Mouse (Mus musculus) heart, embryonic 15.5 days (tissue): ENCODE measurements around the gene Ncor1. TPM values are rescaled to one million over a fixed set of nuclear protein-coding genes. Genes with fewer than 3 reads are reported as not detected.
"Not testable (repeated sequence)": the region's sequence is repeated elsewhere in the genome, so short reads cannot be mapped to it uniquely, and the experiment has no call there.

Source experiments
- ATAC-seq: fragments of 200-750 bp; cut with Nextera tagmentation; replicated peaks from 2 replicates; pipeline ENCODE4 v1.8.0; 2017; ENCODE audit warnings: low read depth, moderate TSS enrichment; ENCODE audit not compliant: insufficient number of reproducible peaks, insufficient read depth, low FRiP score
- H3K27ac ChIP-seq: fragments of 300-500 bp; sonication (generic); 2 replicates; pipeline ENCODE4 v1.5.1; 2015; ENCODE audit warnings: mild to moderate bottlenecking, inconsistent platforms
- H3K27me3 ChIP-seq: fragments of 300-500 bp; sonication (generic); 2 replicates; pipeline ENCODE4 v1.6.1; 2015; ENCODE audit warnings: inconsistent platforms
- H3K36me3 ChIP-seq: fragments of 300-500 bp; sonication (generic); 2 replicates; pipeline ENCODE4 v1.6.1; 2015; ENCODE audit warnings: mild to moderate bottlenecking, inconsistent platforms
- H3K4me1 ChIP-seq: fragments of 300-500 bp; sonication (generic); replicated peaks from 2 replicates; pipeline ENCODE4 v1.6.1; 2015; ENCODE audit warnings: inconsistent platforms
- H3K4me2 ChIP-seq: fragments of 300-500 bp; sonication (generic); 2 replicates; pipeline ENCODE4 v1.6.1; 2015; ENCODE audit warnings: inconsistent platforms, mild to moderate bottlenecking, moderate library complexity
- H3K4me3 ChIP-seq: fragments of 300-500 bp; sonication (generic); 2 replicates; pipeline ENCODE4 v1.5.1; 2015; ENCODE audit warnings: mild to moderate bottlenecking, inconsistent platforms
- H3K9ac ChIP-seq: fragments of 300-500 bp; sonication (generic); 2 replicates; pipeline ENCODE4 v1.6.1; 2015; ENCODE audit warnings: mild to moderate bottlenecking, inconsistent platforms
- H3K9me3 ChIP-seq: fragments of 300-500 bp; sonication (generic); replicated peaks from 2 replicates; pipeline ENCODE4 v1.6.1; 2016; ENCODE audit warnings: inconsistent platforms
- WGBS: fragments of 180-500 bp; shearing (Covaris S2); methylation state at CpG from one replicate; pipeline ENCODE4 v1.1.7; 2015; ENCODE audit warnings: mixed read lengths; 5-methylcytosine and 5-hydroxymethylcytosine counted together
- polyA plus RNA-seq: library from polyadenylated mRNA; unstranded; fragments of >200 nt; fragmentation: Nextera tagmentation; extraction: Ambion mirVana; gene quantifications from 2 replicates; pipeline ENCODE4 v1.2.1, GENCODE M21; 2015

The Ncor1 gene
- polyA plus RNA-seq, 1 experiment from 2014 or later, result 112 TPM

DNA sequence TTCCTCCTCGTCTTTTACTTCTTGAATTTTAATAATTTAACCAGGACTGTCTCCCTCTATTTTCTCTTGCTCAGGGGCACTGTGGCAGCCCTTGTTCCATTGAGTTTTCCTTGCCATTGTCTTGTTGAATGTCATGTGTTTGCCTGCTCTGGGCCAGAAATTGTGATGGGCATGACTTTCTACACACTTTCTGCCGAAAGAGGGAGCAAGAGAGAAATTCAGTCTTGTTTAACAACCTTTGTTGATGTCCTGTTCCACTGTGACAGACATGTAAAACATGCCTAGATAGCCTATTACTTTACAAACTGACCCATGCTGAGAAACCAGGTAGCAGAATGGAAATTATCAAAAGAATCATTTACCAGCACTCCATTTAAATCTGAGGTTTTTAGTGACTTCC is 33.8 kb downstream of the Ncor1 start:
- no peak overlapping the region for H3K9ac ChIP-seq
- ATAC-seq, result no peak
- H3K27ac ChIP-seq, result no peak overlapping the region
- H3K36me3 ChIP-seq, result peaks cover 28% of the 10 kb centered on the region
- WGBS, result 81% methylated on average over 2 of the region's 2 CpGs
- no peak overlapping the region for H3K4me2 ChIP-seq
- no peak overlapping the region for H3K4me3 ChIP-seq
- H3K9me3 ChIP-seq, result no peaks in the 10 kb centered on the region
- no peaks in the 10 kb centered on the region for H3K4me1 ChIP-seq
- no peaks in the 10 kb centered on the region for H3K27me3 ChIP-seq

DNA sequence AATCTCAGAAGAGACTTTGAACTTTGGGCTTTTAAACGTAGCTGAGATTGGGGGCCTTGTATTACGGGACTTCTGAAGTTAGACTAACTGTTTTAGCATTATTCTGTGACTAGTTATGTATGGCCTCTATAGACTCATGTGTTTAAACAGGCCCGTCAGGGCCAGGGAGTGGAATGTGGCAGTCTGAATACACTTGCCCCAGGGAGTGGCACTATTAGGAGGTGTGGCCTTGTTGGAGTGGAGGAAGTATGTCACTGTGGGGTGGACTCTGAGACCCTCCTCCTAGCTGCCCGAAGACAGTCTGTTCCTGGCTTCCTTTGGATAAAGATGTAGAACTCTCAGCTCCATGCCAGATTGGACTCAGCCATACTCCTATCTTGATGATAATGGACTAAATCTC is 43.3 kb downstream of the Ncor1 start:
- H3K36me3 ChIP-seq, result peaks cover 39% of the 10 kb centered on the region
- no peak overlapping the region for H3K9ac ChIP-seq
- ATAC-seq, result no peak
- H3K4me2 ChIP-seq, result no peak overlapping the region
- no peak overlapping the region for H3K4me3 ChIP-seq
- H3K27me3 ChIP-seq, result no peaks in the 10 kb centered on the region
- no peaks in the 10 kb centered on the region for H3K9me3 ChIP-seq
- no peaks in the 10 kb centered on the region for H3K4me1 ChIP-seq
- 88% methylated on average over 4 of the region's 4 CpGs for WGBS
- H3K27ac ChIP-seq, result no peak overlapping the region

DNA sequence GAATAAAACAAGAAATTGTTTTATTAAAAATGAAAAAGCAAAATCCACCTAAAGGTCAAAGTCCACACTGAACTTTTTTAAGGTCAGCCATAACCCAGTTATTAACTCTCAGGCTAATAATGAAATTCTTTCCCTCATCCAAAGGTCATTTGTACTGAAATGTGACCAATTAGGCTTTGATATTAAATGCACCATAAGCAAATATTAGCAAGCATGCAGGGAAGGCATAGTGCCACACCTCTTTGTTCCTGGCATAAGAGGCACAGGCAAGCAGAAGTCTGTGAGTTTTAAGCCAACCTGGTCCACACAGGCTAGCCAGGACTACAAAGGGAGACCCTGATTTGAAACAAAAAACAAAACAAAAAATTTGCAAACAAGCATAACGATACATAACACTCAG is 48.7 kb downstream of the Ncor1 start:
- H3K9me3 ChIP-seq, result no peaks in the 10 kb centered on the region
- no peak overlapping the region for H3K4me2 ChIP-seq
- H3K4me1 ChIP-seq, result no peaks in the 10 kb centered on the region
- no peaks in the 10 kb centered on the region for H3K27me3 ChIP-seq
- H3K9ac ChIP-seq, result no peak overlapping the region
- 100% methylated on average over 1 of the region's 1 CpGs for WGBS
- H3K36me3 ChIP-seq, result peaks cover 25% of the 10 kb centered on the region
- H3K27ac ChIP-seq, result no peak overlapping the region
- no peak for ATAC-seq
- H3K4me3 ChIP-seq, result no peak overlapping the region

DNA sequence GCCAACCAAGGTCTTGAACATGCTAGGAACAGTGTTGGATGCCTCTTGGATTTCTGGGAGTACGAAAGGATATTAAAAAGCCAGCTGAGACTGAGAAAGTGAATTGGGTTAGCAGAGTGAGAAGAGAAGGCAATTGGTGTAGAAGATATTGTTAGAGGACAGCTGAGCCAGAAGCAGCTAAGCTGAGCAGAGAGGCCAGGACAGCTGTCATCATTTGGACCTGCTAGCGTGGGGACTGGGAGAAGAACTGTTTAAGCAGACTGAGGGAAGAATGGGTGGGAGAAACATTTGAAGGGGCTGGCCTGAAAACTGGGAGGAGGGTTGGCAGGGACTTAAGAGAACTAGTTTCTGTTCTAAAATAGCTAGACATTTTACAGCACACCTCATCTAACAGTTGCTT is 49.5 kb downstream of the Ncor1 start:
- H3K27ac ChIP-seq, result no peak overlapping the region
- no peak overlapping the region for H3K4me3 ChIP-seq
- ATAC-seq, result no peak
- WGBS, result 84% methylated on average over 2 of the region's 2 CpGs
- no peak overlapping the region for H3K4me2 ChIP-seq
- H3K27me3 ChIP-seq, result no peaks in the 10 kb centered on the region
- H3K4me1 ChIP-seq, result no peaks in the 10 kb centered on the region
- no peaks in the 10 kb centered on the region for H3K9me3 ChIP-seq
- H3K36me3 ChIP-seq, result peaks cover 20% of the 10 kb centered on the region
- no peak overlapping the region for H3K9ac ChIP-seq

DNA sequence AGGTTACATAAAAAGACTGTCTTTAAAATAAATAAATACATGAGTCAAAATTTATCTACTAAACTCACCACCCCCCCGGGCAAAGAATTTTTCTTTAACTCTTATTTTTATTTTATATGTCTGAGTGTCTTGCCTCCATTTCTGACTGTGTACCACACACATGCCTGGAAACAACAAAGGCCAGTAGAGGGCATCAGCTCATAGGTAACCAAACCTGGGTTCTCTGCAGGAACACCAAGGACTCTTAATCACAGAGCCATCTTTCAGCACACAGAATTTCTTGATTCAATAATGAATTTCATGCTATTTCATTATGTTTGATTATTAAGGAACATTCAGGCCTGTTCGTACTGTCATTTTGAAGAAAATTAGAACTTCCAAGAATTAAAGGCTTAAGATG is 61.9 kb downstream of the Ncor1 start:
- Histone ChIP-seq H3K9ac (no peak overlapping the region), H3K4me2 (no peak overlapping the region), H3K4me3 (no peak overlapping the region), H3K9me3 (no peaks in the 10 kb centered on the region), H3K36me3 (peaks cover 51% of the 10 kb centered on the region), H3K27ac (no peak overlapping the region), H3K4me1 (no peaks in the 10 kb centered on the region), H3K27me3 (no peaks in the 10 kb centered on the region)
- no peak for ATAC-seq
- 85% methylated on average over 2 of the region's 2 CpGs for WGBS

DNA sequence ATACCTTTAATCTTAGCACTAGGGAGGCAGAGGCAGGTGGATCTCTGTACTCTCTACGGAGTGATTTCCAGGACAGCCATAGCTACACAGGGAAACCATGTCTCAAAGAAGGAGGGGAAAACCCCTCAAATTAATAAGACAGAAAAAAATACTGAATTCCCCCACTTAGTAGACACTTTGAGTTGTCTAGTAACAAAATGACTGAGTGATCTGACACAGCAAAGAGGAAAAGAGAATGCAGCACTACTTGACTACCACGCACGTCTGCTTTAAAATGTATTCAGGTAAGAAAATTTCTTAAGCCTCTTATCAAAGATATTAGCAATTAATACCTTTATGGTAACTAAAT is 70.0 kb downstream of the Ncor1 start:
- WGBS, result 94% methylated on average over 3 of the region's 3 CpGs
- Histone ChIP-seq H3K9me3 (no peaks in the 10 kb centered on the region), H3K27me3 (no peaks in the 10 kb centered on the region), H3K36me3 (peaks cover 51% of the 10 kb centered on the region), H3K4me3 (no peak overlapping the region), H3K4me2 (no peak overlapping the region), H3K9ac (no peak overlapping the region), H3K4me1 (no peaks in the 10 kb centered on the region), H3K27ac (no peak overlapping the region)
- no peak for ATAC-seq

DNA sequence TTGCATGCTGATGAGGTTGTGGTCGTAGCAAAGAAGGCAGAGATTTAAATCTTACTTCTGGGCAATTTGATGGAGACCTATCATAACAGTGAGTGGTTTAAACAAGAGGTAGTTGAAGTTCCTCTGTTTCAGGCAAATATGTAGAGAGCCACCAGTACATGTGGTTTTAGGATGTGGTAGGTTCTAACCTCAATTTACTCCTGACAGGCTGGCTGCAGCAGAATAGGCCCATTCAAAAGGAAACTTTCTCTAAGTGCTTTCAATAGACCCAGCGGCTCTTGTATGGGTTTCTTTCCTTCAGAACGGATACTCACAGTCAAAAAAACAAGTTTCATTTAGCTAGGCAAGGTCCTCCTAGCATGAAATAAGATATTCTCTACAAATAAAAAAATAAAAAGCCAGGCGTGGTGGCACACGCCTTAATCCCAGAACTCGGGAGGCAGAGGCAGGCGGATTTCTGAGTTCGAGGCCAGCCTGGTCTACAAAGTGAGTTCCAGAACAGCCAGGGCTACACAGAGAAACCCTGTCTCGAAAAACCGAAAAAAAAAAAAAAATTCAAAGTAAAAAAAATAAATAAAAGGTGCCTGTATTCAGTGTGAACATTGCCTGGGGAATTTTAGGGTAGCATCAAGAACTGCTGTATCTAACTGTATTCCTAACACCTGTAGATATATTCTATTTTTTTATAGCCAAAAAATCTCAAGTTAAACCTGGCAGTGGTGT is 70.6 kb downstream of the Ncor1 start:
- Histone ChIP-seq H3K27ac (no peak overlapping the region), H3K4me3 (no peak overlapping the region), H3K36me3 (peaks cover 52% of the 10 kb centered on the region), H3K4me2 (no peak overlapping the region), H3K9me3 (no peaks in the 10 kb centered on the region), H3K9ac (no peak overlapping the region), H3K4me1 (no peaks in the 10 kb centered on the region), H3K27me3 (no peaks in the 10 kb centered on the region)
- no peak for ATAC-seq
- WGBS, result 92% methylated on average over 10 of the region's 10 CpGs

DNA sequence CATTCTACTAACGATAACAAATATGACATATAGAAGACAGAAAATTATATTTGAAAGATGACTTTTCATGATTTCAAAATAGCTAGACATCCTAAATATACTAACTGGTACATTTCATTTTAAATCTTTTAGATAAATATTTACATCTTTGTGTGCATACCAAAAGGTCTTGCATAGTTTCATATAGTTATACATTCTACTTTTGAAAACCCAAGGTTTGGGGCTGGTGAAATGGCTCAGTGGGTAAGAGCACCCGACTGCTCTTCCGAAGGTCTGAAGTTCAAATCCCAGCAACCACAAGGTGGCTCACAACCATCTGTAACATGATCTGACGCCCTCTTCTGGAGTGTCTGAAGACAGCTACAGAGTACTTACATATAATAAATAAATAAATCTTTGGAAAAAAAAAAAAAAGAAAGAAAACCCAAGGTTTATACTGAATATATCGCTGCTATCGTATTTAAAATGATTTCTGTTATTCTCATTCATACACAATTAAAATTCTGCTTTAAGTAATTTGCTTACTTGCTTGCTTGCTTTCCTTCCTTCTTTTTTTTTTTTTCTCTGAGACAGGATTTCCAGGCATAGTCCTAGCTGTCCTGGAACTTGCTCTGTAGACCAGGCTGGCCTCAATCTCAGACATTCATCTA is 81.0 kb downstream of the Ncor1 start:
- H3K9ac ChIP-seq, H3K27me3 ChIP-seq, ATAC-seq, H3K27ac ChIP-seq, H3K4me1 ChIP-seq, H3K4me2 ChIP-seq, H3K9me3 ChIP-seq, H3K4me3 ChIP-seq: not testable (repeated sequence)
- WGBS, result 85% methylated on average over 6 of the region's 6 CpGs
- H3K36me3 ChIP-seq, result peaks cover 55% of the 10 kb centered on the region

DNA sequence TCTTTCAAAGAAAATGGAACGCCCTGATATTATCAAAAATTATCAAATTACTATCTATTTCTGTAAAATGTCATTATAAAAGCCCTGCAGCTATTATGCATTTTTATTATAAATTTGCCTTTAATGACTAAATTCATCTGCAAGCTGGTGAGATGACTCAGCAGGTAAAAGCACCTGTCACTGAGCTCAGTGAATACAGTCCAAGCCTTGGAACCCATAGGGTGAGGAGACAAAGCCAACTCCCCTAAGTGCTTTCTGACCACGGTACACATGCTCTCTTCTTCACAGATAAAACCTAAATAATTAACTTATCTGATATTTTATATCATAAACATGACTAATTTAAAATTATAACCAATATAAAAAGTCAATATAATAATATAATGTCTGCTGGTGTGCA is 86.6 kb downstream of the Ncor1 start:
- no peak overlapping the region for H3K4me3 ChIP-seq
- H3K36me3 ChIP-seq, result peaks cover 61% of the 10 kb centered on the region
- H3K27ac ChIP-seq, result no peak overlapping the region
- H3K4me2 ChIP-seq, result no peak overlapping the region
- no peak for ATAC-seq
- no peak overlapping the region for H3K9ac ChIP-seq
- 93% methylated on average over 2 of the region's 2 CpGs for WGBS
- no peaks in the 10 kb centered on the region for H3K9me3 ChIP-seq
- no peaks in the 10 kb centered on the region for H3K4me1 ChIP-seq
- H3K27me3 ChIP-seq, result no peaks in the 10 kb centered on the region

DNA sequence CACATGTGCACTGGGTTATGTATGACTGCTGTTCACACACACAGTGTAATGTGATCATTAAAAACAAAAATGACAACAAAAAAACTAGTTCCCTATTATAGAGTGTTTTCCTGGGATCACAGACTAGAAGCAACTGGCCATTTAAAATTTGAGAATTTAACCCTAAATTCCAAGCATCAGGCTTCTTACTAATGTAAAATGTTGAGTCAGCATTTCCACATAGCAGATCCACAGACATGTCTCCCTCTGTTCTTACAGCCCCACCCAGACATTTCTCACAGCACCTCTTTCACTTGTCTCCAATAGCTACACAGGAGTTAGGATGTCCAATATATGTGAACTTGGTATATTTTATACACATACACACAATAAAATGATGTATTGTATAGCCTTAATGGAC is 88.4 kb downstream of the Ncor1 start:
- H3K36me3 ChIP-seq, result peaks cover 57% of the 10 kb centered on the region
- ATAC-seq, result no peak
- no peak overlapping the region for H3K27ac ChIP-seq
- H3K9me3 ChIP-seq, result no peaks in the 10 kb centered on the region
- no peak overlapping the region for H3K4me3 ChIP-seq
- no peak overlapping the region for H3K9ac ChIP-seq
- H3K4me1 ChIP-seq, result no peaks in the 10 kb centered on the region
- no peak overlapping the region for H3K4me2 ChIP-seq
- no peaks in the 10 kb centered on the region for H3K27me3 ChIP-seq

DNA sequence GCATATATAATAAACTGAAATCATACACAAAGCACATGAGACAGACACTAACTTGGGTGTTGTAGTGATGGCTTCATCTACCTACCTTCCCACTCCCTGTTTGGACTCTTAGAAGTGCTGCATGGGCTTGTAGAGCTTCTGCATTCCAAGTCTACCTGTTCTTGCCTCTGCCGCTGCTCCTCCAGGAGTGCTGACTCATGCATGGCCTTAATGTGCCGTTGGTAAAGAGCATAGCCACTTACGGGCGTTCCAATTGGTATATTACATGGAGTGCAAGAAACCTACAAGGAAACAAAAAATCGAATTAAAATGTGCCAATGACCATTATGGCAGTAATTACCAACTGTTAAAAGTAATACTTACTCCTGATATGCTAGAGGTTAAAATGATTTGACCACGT is 91.5 kb downstream of the Ncor1 start:
- no peaks in the 10 kb centered on the region for H3K9me3 ChIP-seq
- H3K9ac ChIP-seq, result no peak overlapping the region
- no peak overlapping the region for H3K4me3 ChIP-seq
- H3K27ac ChIP-seq, result no peak overlapping the region
- no peaks in the 10 kb centered on the region for H3K4me1 ChIP-seq
- H3K4me2 ChIP-seq, result no peak overlapping the region
- no peak for ATAC-seq
- H3K36me3 ChIP-seq, result peaks cover 51% of the 10 kb centered on the region
- WGBS, result 90% methylated on average over 6 of the region's 6 CpGs
- H3K27me3 ChIP-seq, result no peaks in the 10 kb centered on the region

DNA sequence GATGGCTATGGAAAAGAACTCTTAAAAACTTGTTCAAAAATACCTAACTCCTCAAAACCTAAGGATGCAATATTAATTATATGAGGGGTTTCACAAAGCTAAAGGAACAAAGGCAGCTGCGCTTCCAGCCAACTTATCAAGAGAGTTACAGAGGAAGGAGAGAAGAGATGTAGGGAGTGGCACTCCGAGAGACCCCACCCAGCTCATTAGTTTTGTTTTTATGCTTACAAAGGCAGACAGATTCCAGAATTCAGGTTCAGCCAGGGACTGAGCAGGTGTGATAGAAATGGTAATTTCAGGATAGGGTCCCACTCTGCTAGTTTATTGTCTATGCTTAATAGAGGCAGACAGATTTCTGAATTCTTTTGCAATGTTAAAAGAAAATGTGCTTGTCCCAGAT is 103.1 kb downstream of the Ncor1 start:
- H3K4me2 ChIP-seq, result no peak overlapping the region
- H3K27ac ChIP-seq, result no peak overlapping the region
- 90% methylated on average over 2 of the region's 2 CpGs for WGBS
- no peaks in the 10 kb centered on the region for H3K27me3 ChIP-seq
- peaks cover 64% of the 10 kb centered on the region for H3K36me3 ChIP-seq
- H3K9me3 ChIP-seq, result no peaks in the 10 kb centered on the region
- no peak overlapping the region for H3K9ac ChIP-seq
- no peaks in the 10 kb centered on the region for H3K4me1 ChIP-seq
- ATAC-seq, result no peak
- H3K4me3 ChIP-seq, result no peak overlapping the region
